Mouse (Mus musculus) megakaryocyte, embryonic 14.5 days (primary cell): Measurements from ENCODE around the gene Hoxa6. TPM values are rescaled to one million over a fixed set of nuclear protein-coding genes. Genes with fewer than 3 reads are reported as not detected.

Experiments
- H3K27me3 ChIP-seq: replicated peaks from 2 replicates; pipeline ENCODE3; 2012; ENCODE audit warnings: inconsistent platforms
- H3K36me3 ChIP-seq: replicated peaks from 2 replicates; pipeline ENCODE3; 2012; ENCODE audit warnings: low read length, inconsistent platforms, mixed read lengths
- H3K4me1 ChIP-seq: 2 replicates; pipeline ENCODE4 v1.6.1; 2012; ENCODE audit warnings: inconsistent platforms
- H3K4me3 ChIP-seq: replicated peaks from 2 replicates; pipeline ENCODE3; 2012; ENCODE audit warnings: moderate library complexity, mild to moderate bottlenecking, inconsistent platforms
- H3K9me3 ChIP-seq: 2 replicates; pipeline ENCODE4 v1.6.1; 2012; ENCODE audit warnings: inconsistent platforms
- FLI1 ChIP-seq: IDR thresholded peaks from 2 replicates; pipeline ENCODE4 v1.6.1; 2012; ENCODE audit warnings: low read length, inconsistent platforms, mixed read lengths
- GATA1 ChIP-seq: IDR thresholded peaks from 3 replicates; pipeline ENCODE4 v1.6.1; 2012; ENCODE audit warnings: mixed read lengths, low read length, inconsistent platforms, borderline replicate concordance
- polyA plus RNA-seq: library from polyadenylated mRNA; stranded (reverse); fragments of >175 nt; gene quantifications from 2 replicates; pipeline ENCODE4 v1.2.3, GENCODE M21; 2012; ENCODE audit warnings: low replicate concordance; ENCODE audit not compliant: insufficient read depth

The Hoxa6 gene
- polyA plus RNA-seq, 1 experiment, result not detected

GRCm38 (mm10) chr6:52221337-52221992, 12.9 kb upstream of the Hoxa6 start, which contains the start of gene Hoxa7:
TSS of gene Hoxa7 (minus strand) at chr6:52221854.
- peaks cover 95% of the 10 kb centered on the region for H3K27me3 ChIP-seq
- H3K36me3 ChIP-seq, result no peaks in the 10 kb centered on the region
- peaks cover 84% of the 10 kb centered on the region for H3K4me1 ChIP-seq
- peak within 1 kb of the TSS; percentile 94 for H3K4me3 ChIP-seq
- no peaks in the 10 kb centered on the region for H3K9me3 ChIP-seq
- no peak for TF ChIP-seq GATA1
- no peak for TF ChIP-seq FLI1

- H3K36me3 ChIP-seq, result no peaks in the 10 kb centered on the region
- peak overlapping the region; percentile 94 for H3K4me3 ChIP-seq
- H3K4me1 ChIP-seq, result peaks cover 84% of the 10 kb centered on the region
- no peak for TF ChIP-seq GATA1
- no peak for TF ChIP-seq FLI1
- peaks cover 95% of the 10 kb centered on the region for H3K27me3 ChIP-seq
- no peaks in the 10 kb centered on the region for H3K9me3 ChIP-seq
These were observed 12.4 kb upstream of the Hoxa6 start for GRCm38 (mm10) chr6:52220865-52221310.

GRCm38 (mm10) chr6:52220003-52220864, 11.7 kb upstream of the Hoxa6 start:
- peak overlapping the region; percentile 94 for H3K4me3 ChIP-seq
- H3K27me3 ChIP-seq, result peaks cover 94% of the 10 kb centered on the region
- H3K9me3 ChIP-seq, result no peaks in the 10 kb centered on the region
- no peaks in the 10 kb centered on the region for H3K36me3 ChIP-seq
- H3K4me1 ChIP-seq, result peaks cover 82% of the 10 kb centered on the region
- TF ChIP-seq GATA1, result no peak
- TF ChIP-seq FLI1, result no peak

DNA sequence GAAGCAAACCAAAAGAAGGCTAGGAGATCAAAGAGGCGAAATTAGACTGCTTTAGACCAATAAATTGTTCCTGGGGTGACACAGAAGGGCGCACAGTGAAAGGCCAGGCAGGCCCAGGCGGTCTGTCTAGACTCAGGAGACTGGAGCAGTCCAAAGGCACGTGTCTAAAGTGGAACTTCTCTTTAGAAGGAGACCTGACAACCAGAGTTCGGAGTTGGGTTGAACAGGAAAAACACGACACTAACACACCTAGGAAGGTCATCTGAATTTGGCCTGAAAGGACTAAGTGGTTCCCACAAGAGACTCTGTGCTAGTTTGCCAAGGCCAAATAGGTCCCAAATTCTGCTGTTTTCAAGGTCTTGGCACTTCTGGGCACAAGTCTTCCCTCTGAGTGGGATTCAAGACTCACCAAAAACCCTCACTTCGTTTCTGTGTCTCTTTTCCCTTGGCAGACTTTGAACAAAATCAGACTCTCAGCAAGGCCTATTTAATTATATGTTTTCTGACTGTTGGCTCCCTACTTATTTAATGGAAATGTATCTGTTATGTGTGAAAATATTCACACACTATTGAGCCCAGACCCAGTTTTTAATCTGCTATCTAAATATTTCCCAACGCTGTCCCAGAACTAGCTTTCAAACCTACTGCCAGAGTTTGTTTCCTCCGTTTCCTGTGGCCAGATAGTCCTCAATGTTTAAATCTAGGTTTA, 10.9 kb upstream of the Hoxa6 start:
- Histone ChIP-seq H3K36me3 (no peaks in the 10 kb centered on the region), H3K9me3 (no peaks in the 10 kb centered on the region), H3K27me3 (peaks cover 94% of the 10 kb centered on the region), H3K4me1 (peaks cover 73% of the 10 kb centered on the region), H3K4me3 (peak overlapping the region; percentile 94)
- TF ChIP-seq GATA1, result no peak
- no peak for TF ChIP-seq FLI1

GRCm38 (mm10) chr6:52218643-52219215, 10.2 kb upstream of the Hoxa6 start:
- Histone ChIP-seq H3K36me3 (no peaks in the 10 kb centered on the region), H3K4me3 (no peak overlapping the region), H3K27me3 (peaks cover 95% of the 10 kb centered on the region), H3K4me1 (peaks cover 68% of the 10 kb centered on the region), H3K9me3 (no peaks in the 10 kb centered on the region)
- no peak for TF ChIP-seq FLI1
- TF ChIP-seq GATA1, result no peak

GRCm38 (mm10) chr6:52217895-52218642, 9.5 kb upstream of the Hoxa6 start:
- H3K9me3 ChIP-seq, result no peaks in the 10 kb centered on the region
- H3K27me3 ChIP-seq, result peaks cover 98% of the 10 kb centered on the region
- H3K4me1 ChIP-seq, result peaks cover 75% of the 10 kb centered on the region
- no peak for TF ChIP-seq GATA1
- no peak for TF ChIP-seq FLI1
- H3K4me3 ChIP-seq, result peak overlapping the region; percentile 89
- no peaks in the 10 kb centered on the region for H3K36me3 ChIP-seq

- H3K27me3 ChIP-seq, result peaks cover 98% of the 10 kb centered on the region
- H3K9me3 ChIP-seq, result no peaks in the 10 kb centered on the region
- no peak for TF ChIP-seq FLI1
- TF ChIP-seq GATA1, result no peak
- no peaks in the 10 kb centered on the region for H3K36me3 ChIP-seq
- H3K4me1 ChIP-seq, result peaks cover 77% of the 10 kb centered on the region
- H3K4me3 ChIP-seq, result peak overlapping the region; percentile 89
These were observed 8.9 kb upstream of the Hoxa6 start for GRCm38 (mm10) chr6:52217459-52217768.

DNA sequence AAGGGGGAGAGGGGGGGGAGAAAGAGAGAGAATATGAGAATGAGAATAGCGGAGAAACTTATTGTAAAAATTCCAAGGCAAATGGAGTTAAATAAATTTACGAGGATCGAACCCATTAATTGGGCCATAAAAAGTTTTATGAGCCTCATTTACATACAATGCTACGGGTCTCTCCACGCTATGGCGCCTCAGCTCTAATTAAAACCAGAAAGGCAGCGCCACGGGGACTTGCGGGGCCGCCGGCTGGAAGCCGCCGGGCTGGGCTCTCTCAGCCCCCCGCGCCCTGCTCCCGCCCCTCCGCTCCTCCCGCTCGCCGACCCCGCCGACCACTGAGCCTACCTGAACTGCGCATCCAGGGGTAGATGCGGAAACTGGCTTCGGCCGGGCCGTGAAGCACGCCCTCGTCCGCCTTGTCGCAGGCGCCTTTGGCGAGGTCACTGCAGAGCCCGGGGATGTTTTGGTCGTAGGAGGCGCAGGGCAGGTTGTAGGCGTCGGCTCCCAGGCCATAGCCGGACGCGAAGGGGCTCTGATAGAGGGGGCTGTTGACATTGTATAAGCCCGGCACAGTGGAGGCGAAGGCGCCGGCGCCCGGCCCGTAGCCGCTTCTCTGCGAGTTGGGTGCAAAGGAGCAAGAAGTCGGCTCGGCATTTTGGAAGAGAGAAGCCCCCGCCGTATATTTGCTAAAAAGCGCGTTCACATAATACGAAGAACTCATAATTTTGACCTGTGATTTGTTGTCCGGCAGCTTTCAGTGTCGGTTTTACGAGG, 8.4 kb upstream of the Hoxa6 start:
- Histone ChIP-seq H3K4me1 (peaks cover 77% of the 10 kb centered on the region), H3K4me3 (peak overlapping the region; percentile 89), H3K36me3 (no peaks in the 10 kb centered on the region), H3K27me3 (peaks cover 98% of the 10 kb centered on the region), H3K9me3 (no peaks in the 10 kb centered on the region)
- TF ChIP-seq FLI1 (no peak), GATA1 (no peak)
